14 mouse cellular contexts compared by ENCODE assay signal in genomic region chr1:157178988-157179764, GRCm38 (mm10).
DNase-seq lines count a peak whose midpoint lies in the region; ATAC-seq lines count a peak whose summit lies in the region.
"Had no signal": no experiment of that assay in that cellular context is flagged by ENCODE, and none has a peak within 500 bp of the region (broad histone marks: within the 10 kb centered on the region; RNA-seq: fewer than 3 reads in every experiment).

No protein-coding gene starts in this region.

- ATAC-seq in midbrain, embryonic 14.5 days (ENCODE audit: low FRiP score, low TSS enrichment) = no peak
- ATAC-seq: CD4-positive, CD25-positive, alpha-beta regulatory T cell, adult 4 months had no signal

- intact Hi-C loops in heart, postnatal 10 days (cut with DNase I) = no loop called here

- H3K4me2 ChIP-seq in midbrain, embryonic 14.5 days (ENCODE audit: low read length) = peak overlapping the region; percentile 27
- H3K4me2 ChIP-seq: embryonic facial prominence, embryonic 12.5 days had no signal

- 39% methylated on average over 9 of the region's 9 CpGs for WGBS in heart, embryonic 10.5 days
- 39% methylated on average over 9 of the region's 9 CpGs for WGBS in embryonic facial prominence, embryonic 10.5 days
- 22% methylated on average over 9 of the region's 9 CpGs for WGBS in midbrain, embryonic 14.5 days

- peak overlapping the region; percentile 83 for H3K27ac ChIP-seq in heart, embryonic 10.5 days
- H3K27ac ChIP-seq in embryonic facial prominence, embryonic 10.5 days (replicated peaks) = peak overlapping the region; percentile 30; the same call in 1 of the 2 replicates
- no peak overlapping the region for H3K27ac ChIP-seq in midbrain, embryonic 14.5 days (replicated peaks; ENCODE audit: low read depth, low read length)
- H3K27ac ChIP-seq: embryonic facial prominence, embryonic 12.5 days had no signal

- no peaks in the 10 kb centered on the region for H3K9me3 ChIP-seq in heart, embryonic 10.5 days
- no peaks in the 10 kb centered on the region for H3K9me3 ChIP-seq in embryonic facial prominence, embryonic 10.5 days
- H3K9me3 ChIP-seq in midbrain, embryonic 14.5 days (ENCODE audit: control insufficient read depth, low read length) = no peaks in the 10 kb centered on the region
- H3K9me3 ChIP-seq: embryonic facial prominence, embryonic 12.5 days had no signal

- DNase-seq in heart, embryonic 10.5 days (ENCODE audit: low spot score) = no peak
- no peak for DNase-seq in heart, adult 8-10 months (ENCODE audit: low spot score)
- no peak for DNase-seq in embryonic facial prominence, embryonic 10.5 days (ENCODE audit: low spot score)
- peak; percentile 21 to 26 for DNase-seq in heart, postnatal 10 days
- peak; percentile 42 for DNase-seq in midbrain, embryonic 14.5 days
- DNase-seq in gastrocnemius, postnatal 10 days = no peak
- no peak for DNase-seq in layer of hippocampus, adult 9-10 months (ENCODE audit: low spot score)
- DNase-seq in left cerebral cortex, adult 18-20 months (ENCODE audit: low spot score in 2 of 2) = no peak
- DNase-seq: gastrocnemius, postnatal 25 days; kidney, postnatal 10 days; right cerebral cortex, postnatal 25 days had no signal

- peak overlapping the region; percentile 13; the same call in 1 of the 2 replicates for H3K4me3 ChIP-seq in heart, embryonic 10.5 days
- H3K4me3 ChIP-seq in embryonic facial prominence, embryonic 10.5 days = no peak overlapping the region
- no peak overlapping the region for H3K4me3 ChIP-seq in midbrain, embryonic 14.5 days (replicated peaks; ENCODE audit: low read depth, low read length)
- H3K4me3 ChIP-seq: embryonic facial prominence, embryonic 12.5 days; myocyte had no signal

- H3K9ac ChIP-seq in midbrain, embryonic 14.5 days (replicated peaks; ENCODE audit: low read length) = no peak overlapping the region
- H3K9ac ChIP-seq: embryonic facial prominence, embryonic 12.5 days had no signal

- peaks cover 13% of the 10 kb centered on the region; the same call in 1 of the 2 replicates for H3K36me3 ChIP-seq in heart, embryonic 10.5 days
- H3K36me3 ChIP-seq in embryonic facial prominence, embryonic 10.5 days (replicated peaks) = peaks cover 9% of the 10 kb centered on the region
- H3K36me3 ChIP-seq in midbrain, embryonic 14.5 days (ENCODE audit: control insufficient read depth, insufficient read depth, low read length) = peaks cover 20% of the 10 kb centered on the region

- H3K27me3 ChIP-seq in heart, embryonic 10.5 days (ENCODE audit: insufficient read depth, poor library complexity, severe bottlenecking) = no peaks in the 10 kb centered on the region
- H3K27me3 ChIP-seq in embryonic facial prominence, embryonic 10.5 days (replicated peaks; ENCODE audit: low read depth, poor library complexity, severe bottlenecking) = no peaks in the 10 kb centered on the region
- no peaks in the 10 kb centered on the region for H3K27me3 ChIP-seq in midbrain, embryonic 14.5 days (ENCODE audit: control insufficient read depth, insufficient read depth, low read length)
- H3K27me3 ChIP-seq: embryonic facial prominence, embryonic 12.5 days had no signal

- H3K4me1 ChIP-seq in heart, embryonic 10.5 days = peaks cover 26% of the 10 kb centered on the region
- H3K4me1 ChIP-seq in embryonic facial prominence, embryonic 10.5 days = peaks cover 32% of the 10 kb centered on the region
- peaks cover 19% of the 10 kb centered on the region for H3K4me1 ChIP-seq in midbrain, embryonic 14.5 days (ENCODE audit: control insufficient read depth, insufficient read depth, low read length)

Comparison
In these comparisons a context has a peak if more than half of its experiments do, and no peak if none do; other contexts are left out.
1. DNase-seq: peak in heart, postnatal 10 days (2 of 2) and midbrain, embryonic 14.5 days (single experiment); none in heart, embryonic 10.5 days (single experiment), heart, adult 8-10 months (single experiment), embryonic facial prominence, embryonic 10.5 days (single experiment), gastrocnemius, postnatal 10 days (single experiment), layer of hippocampus, adult 9-10 months (single experiment) and left cerebral cortex, adult 18-20 months (0 of 2).